Mouse (Mus musculus): ENCODE measurements around the gene Cntnap2. TPM values are rescaled to one million over a fixed set of nuclear protein-coding genes. Genes with fewer than 3 reads are reported as not detected.

Cntnap2 gene
- polyA plus RNA-seq, 1 experiment from 2014 or later, result 1.1 TPM

DNA sequence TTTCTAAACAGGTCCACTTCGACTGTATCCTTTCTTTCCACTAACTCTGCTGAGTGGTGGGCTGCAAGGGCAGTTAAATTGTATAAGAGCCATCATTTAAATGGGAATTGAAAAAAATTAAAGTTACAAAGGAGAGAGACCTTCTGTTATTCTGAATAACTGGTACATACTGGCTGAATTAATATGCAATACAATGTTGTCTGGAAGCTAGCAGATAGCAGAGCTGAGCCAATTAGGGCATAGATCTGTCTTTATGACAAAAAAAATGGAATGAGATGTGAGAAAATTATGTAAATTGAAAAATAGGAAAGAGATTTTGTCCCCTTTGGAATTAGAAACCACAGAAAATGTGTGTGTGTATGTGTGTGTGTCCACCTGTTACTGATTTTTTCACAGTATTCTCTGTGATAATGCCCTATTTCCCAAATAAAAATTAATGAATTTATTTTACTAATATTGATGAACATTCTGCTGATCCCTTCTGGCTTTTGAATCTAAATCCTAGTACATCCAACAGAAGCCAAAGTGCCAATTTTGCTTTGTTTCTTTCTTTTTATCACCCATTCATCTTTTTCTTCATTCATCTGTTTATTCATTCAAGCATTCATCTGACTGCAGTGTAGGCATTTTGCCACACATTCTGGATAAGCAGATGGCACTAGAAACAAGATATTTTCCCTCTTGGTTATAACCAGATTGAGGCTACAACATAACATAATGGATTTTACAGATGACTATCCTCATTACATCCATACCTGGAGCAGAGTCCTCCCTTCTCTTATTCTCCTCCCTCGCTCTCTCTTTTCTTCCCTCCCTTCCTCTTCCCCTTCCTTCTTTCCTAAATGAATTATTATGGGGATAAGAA lies 1339.8 kb downstream of the Cntnap2 start:
- H3K27ac ChIP-seq (ENCODE audit: low read depth, low read length), result no peak overlapping the region
- H3K36me3 ChIP-seq (ENCODE audit: control insufficient read depth, insufficient read depth), result no peaks in the 10 kb centered on the region
- WGBS, result 71% methylated on average over 2 of the region's 2 CpGs
- H3K4me2 ChIP-seq (replicated peaks; ENCODE audit: low read depth), result no peak overlapping the region
- no peaks in the 10 kb centered on the region for H3K9me3 ChIP-seq (ENCODE audit: control insufficient read depth)
- no peak for ATAC-seq
- no peak for TF ChIP-seq CTCF (IDR thresholded peaks at IDR 0.05; ENCODE audit: low read depth)
- H3K9ac ChIP-seq (ENCODE audit: low read depth, low read length), result no peak overlapping the region
- H3K4me1 ChIP-seq (replicated peaks; ENCODE audit: control insufficient read depth, insufficient read depth, low read length), result no peaks in the 10 kb centered on the region
- no peak overlapping the region for H3K4me3 ChIP-seq (ENCODE audit: low read depth, low read length)
- H3K27me3 ChIP-seq (replicated peaks; ENCODE audit: control insufficient read depth, insufficient read depth, low read length), result no peaks in the 10 kb centered on the region

DNA sequence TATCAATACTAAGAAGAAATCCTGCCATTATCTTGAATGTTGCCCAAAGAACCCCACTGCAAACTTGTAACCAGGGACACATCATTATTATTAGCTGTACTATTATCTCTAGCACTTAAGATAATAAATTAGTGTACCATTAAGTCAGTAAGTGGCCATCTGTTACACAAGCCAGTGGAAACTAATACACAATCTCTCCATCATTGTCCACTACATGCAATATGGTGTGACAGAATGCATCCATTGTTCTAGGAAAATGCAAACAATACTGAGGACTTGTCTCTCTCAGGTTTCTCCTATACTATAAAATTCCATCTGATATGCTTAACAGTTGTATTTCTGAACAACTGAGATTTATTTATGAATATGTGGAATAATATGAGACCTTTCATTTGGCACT lies 1355.0 kb downstream of the Cntnap2 start:
- Histone ChIP-seq H3K36me3 (ENCODE audit: control insufficient read depth, insufficient read depth) (no peaks in the 10 kb centered on the region), H3K4me2 (replicated peaks; ENCODE audit: low read depth) (no peak overlapping the region), H3K9me3 (ENCODE audit: control insufficient read depth) (no peaks in the 10 kb centered on the region), H3K27me3 (replicated peaks; ENCODE audit: control insufficient read depth, insufficient read depth, low read length) (no peaks in the 10 kb centered on the region), H3K9ac (ENCODE audit: low read depth, low read length) (no peak overlapping the region), H3K4me1 (replicated peaks; ENCODE audit: control insufficient read depth, insufficient read depth, low read length) (no peaks in the 10 kb centered on the region), H3K4me3 (ENCODE audit: low read depth, low read length) (no peak overlapping the region), H3K27ac (ENCODE audit: low read depth, low read length) (no peak overlapping the region)
- TF ChIP-seq CTCF (IDR thresholded peaks at IDR 0.05; ENCODE audit: low read depth), result no peak
- ATAC-seq, result no peak

DNA sequence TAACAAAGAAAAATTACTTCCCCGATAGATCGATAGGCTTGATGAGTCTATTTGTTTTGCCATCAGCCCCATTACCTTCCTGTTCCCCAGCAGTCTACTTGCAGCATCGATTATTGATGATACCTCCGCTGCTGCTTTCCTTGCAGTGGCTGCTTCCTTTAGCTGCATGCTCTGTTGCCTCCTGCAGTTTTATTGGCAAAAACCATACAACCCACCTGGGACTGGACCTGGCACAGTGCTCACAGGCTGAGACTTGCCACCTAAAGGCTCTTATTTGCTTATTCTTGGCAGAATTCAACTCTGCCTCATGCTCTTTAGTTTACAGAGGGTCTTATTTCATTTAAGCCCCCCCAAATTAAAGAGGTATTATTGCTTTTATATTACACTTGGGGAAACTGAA lies 1355.4 kb downstream of the Cntnap2 start:
- Histone ChIP-seq H3K4me2 (replicated peaks; ENCODE audit: low read depth) (no peak overlapping the region), H3K9ac (ENCODE audit: low read depth, low read length) (no peak overlapping the region), H3K27ac (ENCODE audit: low read depth, low read length) (no peak overlapping the region), H3K4me3 (ENCODE audit: low read depth, low read length) (no peak overlapping the region), H3K36me3 (ENCODE audit: control insufficient read depth, insufficient read depth) (no peaks in the 10 kb centered on the region), H3K4me1 (replicated peaks; ENCODE audit: control insufficient read depth, insufficient read depth, low read length) (no peaks in the 10 kb centered on the region), H3K9me3 (ENCODE audit: control insufficient read depth) (no peaks in the 10 kb centered on the region), H3K27me3 (replicated peaks; ENCODE audit: control insufficient read depth, insufficient read depth, low read length) (no peaks in the 10 kb centered on the region)
- WGBS, result 82% methylated on average over 4 of the region's 4 CpGs
- ATAC-seq, result no peak
- no peak for TF ChIP-seq CTCF (IDR thresholded peaks at IDR 0.05; ENCODE audit: low read depth)

DNA sequence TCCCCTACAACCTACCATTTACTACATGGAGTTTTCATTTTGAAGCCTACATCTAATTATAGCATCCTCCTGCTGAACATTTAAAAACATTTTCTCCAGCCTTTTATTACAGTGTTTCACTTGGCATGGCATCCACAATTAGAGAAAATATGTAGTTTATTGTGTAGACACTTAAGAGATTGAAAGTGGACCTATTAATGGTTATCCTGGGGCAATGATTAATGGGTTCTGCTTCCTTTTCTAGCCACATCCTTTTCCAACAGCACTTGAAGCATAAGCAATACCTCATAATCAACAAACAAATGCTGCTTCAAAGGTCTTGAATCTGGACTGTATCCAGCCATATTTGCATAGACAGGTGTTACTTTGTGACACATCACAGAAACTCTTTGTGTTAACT lies 1360.7 kb downstream of the Cntnap2 start:
- Histone ChIP-seq H3K4me1 (replicated peaks; ENCODE audit: control insufficient read depth, insufficient read depth, low read length) (no peaks in the 10 kb centered on the region), H3K27me3 (replicated peaks; ENCODE audit: control insufficient read depth, insufficient read depth, low read length) (no peaks in the 10 kb centered on the region), H3K4me2 (replicated peaks; ENCODE audit: low read depth) (no peak overlapping the region), H3K27ac (ENCODE audit: low read depth, low read length) (no peak overlapping the region), H3K9me3 (ENCODE audit: control insufficient read depth) (no peaks in the 10 kb centered on the region), H3K9ac (ENCODE audit: low read depth, low read length) (no peak overlapping the region), H3K36me3 (ENCODE audit: control insufficient read depth, insufficient read depth) (no peaks in the 10 kb centered on the region), H3K4me3 (ENCODE audit: low read depth, low read length) (no peak overlapping the region)
- no peak for TF ChIP-seq CTCF (IDR thresholded peaks at IDR 0.05; ENCODE audit: low read depth)
- no peak for ATAC-seq

DNA sequence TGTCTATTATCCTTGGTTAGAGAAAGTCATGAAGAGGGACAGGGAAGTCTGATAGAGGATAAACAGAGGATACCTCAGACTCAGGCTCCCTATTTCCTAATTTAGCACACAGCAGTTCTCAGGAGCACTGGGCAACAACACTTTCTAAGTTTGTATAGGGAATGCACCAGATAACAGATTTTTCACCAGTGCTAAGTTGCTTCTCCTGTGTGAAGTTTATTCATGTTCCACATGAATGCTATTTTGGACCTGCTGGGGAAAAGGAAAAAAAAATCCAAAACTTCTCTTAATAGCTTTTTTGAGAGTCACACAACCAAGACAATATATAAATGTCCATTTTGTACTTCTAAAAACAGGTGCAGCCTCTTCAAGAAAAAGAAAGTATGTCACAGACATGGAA lies 1361.2 kb downstream of the Cntnap2 start:
- H3K36me3 ChIP-seq (ENCODE audit: control insufficient read depth, insufficient read depth), result no peaks in the 10 kb centered on the region
- no peak overlapping the region for H3K4me3 ChIP-seq (ENCODE audit: low read depth, low read length)
- no peak overlapping the region for H3K27ac ChIP-seq (ENCODE audit: low read depth, low read length)
- no peaks in the 10 kb centered on the region for H3K9me3 ChIP-seq (ENCODE audit: control insufficient read depth)
- no peaks in the 10 kb centered on the region for H3K27me3 ChIP-seq (replicated peaks; ENCODE audit: control insufficient read depth, insufficient read depth, low read length)
- ATAC-seq, result no peak
- no peak for TF ChIP-seq CTCF (IDR thresholded peaks at IDR 0.05; ENCODE audit: low read depth)
- no peaks in the 10 kb centered on the region for H3K4me1 ChIP-seq (replicated peaks; ENCODE audit: control insufficient read depth, insufficient read depth, low read length)
- H3K9ac ChIP-seq (ENCODE audit: low read depth, low read length), result no peak overlapping the region
- no peak overlapping the region for H3K4me2 ChIP-seq (replicated peaks; ENCODE audit: low read depth)

DNA sequence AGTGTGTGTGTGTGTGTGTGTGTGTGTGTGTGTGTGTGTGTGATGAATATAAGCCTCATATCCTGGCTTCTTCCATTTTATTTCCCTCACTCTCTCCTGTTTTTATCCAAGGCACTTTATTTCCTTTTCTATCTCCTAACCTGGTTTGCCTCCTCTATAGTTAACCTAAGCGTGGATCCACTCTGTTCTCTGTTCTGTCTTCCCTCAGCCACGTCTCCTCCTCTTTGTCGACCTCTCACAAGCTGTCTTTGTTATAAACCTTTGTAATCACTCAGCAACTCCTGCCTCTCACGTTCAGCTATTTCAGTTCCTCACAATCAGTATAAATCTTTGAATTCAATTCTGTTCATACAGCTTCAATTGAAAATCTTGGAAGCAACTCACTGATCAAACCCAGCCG lies 1369.1 kb downstream of the Cntnap2 start:
- 61% methylated on average over 5 of the region's 5 CpGs for WGBS
- Histone ChIP-seq H3K4me2 (replicated peaks; ENCODE audit: low read depth) (no peak overlapping the region), H3K36me3 (ENCODE audit: control insufficient read depth, insufficient read depth) (no peaks in the 10 kb centered on the region), H3K4me3 (ENCODE audit: low read depth, low read length) (no peak overlapping the region), H3K27ac (ENCODE audit: low read depth, low read length) (no peak overlapping the region), H3K9me3 (ENCODE audit: control insufficient read depth) (no peaks in the 10 kb centered on the region), H3K27me3 (replicated peaks; ENCODE audit: control insufficient read depth, insufficient read depth, low read length) (no peaks in the 10 kb centered on the region), H3K9ac (ENCODE audit: low read depth, low read length) (no peak overlapping the region), H3K4me1 (replicated peaks; ENCODE audit: control insufficient read depth, insufficient read depth, low read length) (no peaks in the 10 kb centered on the region)
- ATAC-seq, result no peak
- TF ChIP-seq CTCF (IDR thresholded peaks at IDR 0.05; ENCODE audit: low read depth), result no peak
